Mouse (Mus musculus) forebrain, embryonic 16.5 days (tissue): Measurements from ENCODE around the gene Emc9. TPM values are rescaled to one million over a fixed set of nuclear protein-coding genes. Genes with fewer than 3 reads are reported as not detected.

Source experiments
- ATAC-seq: fragments of 200-750 bp; cut with Nextera tagmentation; 2 replicates; pipeline ENCODE4 v1.8.0; 2017; ENCODE audit warnings: mild to moderate bottlenecking, moderate library complexity
- H3K27ac ChIP-seq: fragments of 300-500 bp; sonication (generic); 2 replicates; pipeline ENCODE4 v1.5.1; 2014; ENCODE audit warnings: low read length, control low read depth
- H3K27me3 ChIP-seq: fragments of 300-500 bp; sonication (generic); replicated peaks from 2 replicates; pipeline ENCODE4 v1.6.1; 2014; ENCODE audit warnings: low read length; ENCODE audit not compliant: control insufficient read depth, insufficient read depth
- H3K36me3 ChIP-seq: fragments of 300-500 bp; sonication (generic); 2 replicates; pipeline ENCODE4 v1.6.1; 2014; ENCODE audit not compliant: control insufficient read depth, insufficient read depth
- H3K4me1 ChIP-seq: fragments of 300-500 bp; sonication (generic); replicated peaks from 2 replicates; pipeline ENCODE4 v1.6.1; 2014; ENCODE audit warnings: low read length; ENCODE audit not compliant: control insufficient read depth, insufficient read depth
- H3K4me2 ChIP-seq: fragments of 300-500 bp; sonication (generic); 2 replicates; pipeline ENCODE4 v1.6.1; 2014; ENCODE audit warnings: mild to moderate bottlenecking, low read length, control low read depth
- H3K4me3 ChIP-seq: fragments of 300-500 bp; sonication (generic); replicated peaks from 2 replicates; pipeline ENCODE4 v1.5.1; 2014; ENCODE audit warnings: mild to moderate bottlenecking, low read length, control low read depth
- H3K9ac ChIP-seq: fragments of 300-500 bp; sonication (generic); replicated peaks from 2 replicates; pipeline ENCODE4 v1.6.1; 2014; ENCODE audit warnings: low read depth, low read length, control low read depth
- H3K9me3 ChIP-seq: fragments of 300-500 bp; sonication (generic); 2 replicates; pipeline ENCODE4 v1.6.1; 2016; ENCODE audit warnings: low read length; ENCODE audit not compliant: control insufficient read depth
- WGBS: fragments of 180-500 bp; shearing (Covaris S2); extraction: QIAGEN DNeasy Blood & Tissue Kit; methylation state at CpG from one replicate; pipeline ENCODE4 v1.1.7; 2014; 5-methylcytosine and 5-hydroxymethylcytosine counted together
- polyA plus RNA-seq: library from polyadenylated mRNA; unstranded; fragments of >200 nt; fragmentation: Nextera tagmentation; extraction: Ambion mirVana; gene quantifications from 2 replicates; pipeline ENCODE4 v1.2.1, GENCODE M21; 2015

The Emc9 gene
- 12.9 and 23.4 TPM in 2 replicates for polyA plus RNA-seq

DNA sequence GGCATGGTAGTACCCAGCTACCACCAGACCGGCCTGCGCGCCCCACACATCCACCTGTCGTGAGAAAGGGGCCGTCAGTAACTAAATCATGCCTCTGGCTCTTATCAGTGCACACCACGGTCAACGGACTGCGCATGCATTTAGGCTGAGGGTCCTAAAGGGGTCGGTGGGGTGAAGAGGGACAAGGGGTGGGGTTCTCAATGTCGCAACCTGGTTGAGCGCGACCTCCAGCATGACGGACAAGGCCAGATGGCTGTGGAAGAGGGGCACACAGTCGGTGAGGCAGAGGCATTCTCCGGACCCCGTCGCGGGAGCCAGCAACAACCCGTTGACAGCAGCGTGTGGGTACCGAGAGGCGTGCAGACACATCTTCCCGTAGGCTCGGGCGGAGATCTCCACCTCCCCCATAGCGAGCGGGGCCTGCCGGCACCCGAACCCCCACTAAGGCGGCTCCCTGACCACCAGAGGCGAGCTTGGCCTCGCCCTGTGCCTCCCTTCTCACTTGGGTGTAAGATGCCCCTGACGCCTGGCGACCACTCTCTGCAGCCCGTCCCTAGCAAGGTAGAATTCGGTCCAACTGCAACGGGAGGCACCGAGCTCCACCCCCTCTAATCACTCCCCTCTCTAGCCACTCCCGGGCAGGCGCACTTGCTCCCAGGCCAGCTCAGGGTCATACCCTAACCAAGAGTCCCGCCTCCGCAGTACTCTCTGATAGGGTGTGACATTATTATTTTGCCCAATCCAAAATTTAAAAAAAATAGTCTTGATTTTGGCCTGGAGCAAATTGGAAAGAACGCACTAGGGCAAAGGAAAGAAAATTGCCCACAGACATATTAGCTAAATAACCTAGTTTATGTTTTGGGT is at the start of gene Emc9:
Gene Emc9 (minus strand): TSS at position 601 of the 864 bp plus-strand sequence.
- Histone ChIP-seq H3K4me1 (peaks cover 11% of the 10 kb centered on the region), H3K27me3 (no peaks in the 10 kb centered on the region), H3K27ac (no peak within 1 kb of the TSS), H3K36me3 (peaks cover 2% of the 10 kb centered on the region; the same call in 1 of the 2 replicates), H3K9ac (peak within 1 kb of the TSS; percentile 61), H3K9me3 (no peaks in the 10 kb centered on the region), H3K4me2 (peak within 1 kb of the TSS; percentile 56), H3K4me3 (peak within 1 kb of the TSS; percentile 52)
- peak; percentile 77 for ATAC-seq
- 3% methylated on average over 43 of the region's 43 CpGs for WGBS

DNA sequence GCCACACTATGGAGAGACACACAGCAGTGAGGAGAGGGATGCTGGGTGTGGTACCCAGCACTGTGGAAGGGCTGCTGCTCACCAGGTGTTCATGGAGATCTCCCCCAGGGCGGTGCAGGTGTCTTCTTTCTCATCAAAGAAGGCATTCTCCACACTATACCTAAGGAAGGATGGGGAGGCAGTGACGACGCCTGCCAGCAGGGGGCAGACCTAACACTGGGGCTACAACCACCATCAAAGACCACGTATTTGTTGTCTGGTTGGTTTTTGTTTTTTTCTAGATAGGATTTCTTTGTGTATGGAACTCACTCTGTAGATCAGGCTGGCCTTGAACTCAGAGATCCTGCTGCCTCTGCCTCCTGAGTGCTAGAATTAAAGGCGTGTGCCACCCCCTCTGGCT is 44.2 kb upstream of the Emc9 start:
- 46% methylated on average over 5 of the region's 5 CpGs for WGBS

DNA sequence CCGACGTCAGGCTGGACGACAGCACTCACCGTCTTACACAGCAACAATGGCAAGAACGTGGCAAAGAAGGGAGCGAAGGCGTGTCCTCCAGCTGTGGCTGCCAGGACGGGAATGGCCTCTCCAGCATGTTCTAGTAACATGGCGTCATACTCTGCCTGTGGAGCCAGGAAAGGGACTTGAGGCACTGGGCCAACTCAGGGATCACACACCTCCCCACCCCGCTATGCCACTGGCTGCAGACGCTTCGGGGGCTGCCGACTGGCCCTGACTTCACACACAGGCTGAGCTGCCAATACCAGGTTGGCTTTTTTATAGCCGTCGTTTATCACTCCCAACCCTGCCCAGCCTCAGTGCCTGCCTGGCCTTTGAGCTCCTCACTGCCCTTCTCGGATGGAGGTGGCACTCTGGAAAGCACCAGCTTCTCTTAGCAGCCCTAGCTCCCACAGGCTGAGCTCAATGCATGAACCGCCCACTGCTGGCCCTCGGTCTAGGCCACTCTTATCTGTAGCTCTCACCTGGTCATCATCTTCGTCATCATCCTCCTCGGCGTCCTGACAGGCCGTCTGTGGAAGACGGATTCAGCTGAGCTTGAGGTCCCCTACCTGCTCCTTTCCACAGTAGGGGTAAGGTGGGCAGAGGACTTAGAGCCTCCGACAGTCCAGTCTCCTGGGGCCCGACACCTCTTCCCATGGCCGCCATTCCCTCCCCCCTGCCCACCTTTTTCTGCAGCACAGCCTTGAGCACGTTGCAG is 43.1 kb upstream of the Emc9 start:
- Histone ChIP-seq H3K4me3 (no peak overlapping the region), H3K9ac (no peak overlapping the region), H3K27me3 (no peaks in the 10 kb centered on the region), H3K27ac (no peak overlapping the region), H3K4me2 (no peak overlapping the region), H3K9me3 (no peaks in the 10 kb centered on the region), H3K4me1 (no peaks in the 10 kb centered on the region), H3K36me3 (peaks cover 46% of the 10 kb centered on the region)
- 93% methylated on average over 27 of the region's 27 CpGs for WGBS
- ATAC-seq = no peak

More for the DNA sequence above, 44.2 kb upstream of the Emc9 start:
- Histone ChIP-seq H3K4me2 (no peak overlapping the region), H3K9ac (no peak overlapping the region), H3K4me3 (no peak overlapping the region), H3K27me3 (no peaks in the 10 kb centered on the region), H3K9me3 (no peaks in the 10 kb centered on the region), H3K36me3 (peaks cover 48% of the 10 kb centered on the region), H3K27ac (no peak overlapping the region), H3K4me1 (peaks cover 5% of the 10 kb centered on the region)
- ATAC-seq = no peak

DNA sequence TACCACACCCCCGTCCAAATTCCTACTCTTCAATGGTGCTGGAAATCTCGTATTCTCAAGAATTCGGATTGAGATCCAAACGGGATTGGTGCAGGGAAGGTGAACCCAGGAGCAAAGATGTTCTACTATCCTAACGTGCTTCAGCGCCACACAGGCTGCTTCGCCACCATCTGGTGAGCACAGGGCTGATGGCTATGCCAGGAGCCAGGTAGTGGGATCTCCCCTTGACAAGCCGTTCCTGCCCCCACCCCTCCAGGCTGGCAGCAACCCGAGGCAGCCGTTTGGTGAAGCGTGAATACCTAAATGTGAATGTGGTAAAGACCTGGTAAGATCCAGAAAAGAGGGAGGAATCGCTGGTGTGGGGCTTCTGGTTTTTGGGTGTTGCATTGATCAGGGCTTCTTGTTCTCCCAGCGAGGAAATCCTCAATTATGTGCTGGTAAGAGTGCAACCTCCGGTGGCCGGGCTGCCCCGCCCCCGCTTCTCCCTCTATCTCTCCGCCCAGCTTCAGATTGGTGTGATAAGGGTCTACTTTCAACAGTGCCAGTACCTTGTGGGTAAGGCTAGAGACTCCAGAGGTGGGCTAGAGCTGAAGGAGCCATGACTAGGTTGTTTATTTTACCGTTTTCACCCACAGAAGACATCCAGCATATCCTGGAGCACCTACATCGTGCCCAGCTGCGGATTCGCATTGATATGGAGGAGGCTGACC is 33.5 kb upstream of the Emc9 start:
- 55% methylated on average over 22 of the region's 22 CpGs for WGBS
- Histone ChIP-seq H3K4me1 (no peaks in the 10 kb centered on the region), H3K27ac (no peak overlapping the region; the same call in 1 of the 2 replicates), H3K27me3 (no peaks in the 10 kb centered on the region), H3K4me2 (peak overlapping the region; percentile 27), H3K4me3 (peak overlapping the region; percentile 32), H3K36me3 (no peaks in the 10 kb centered on the region), H3K9ac (no peak overlapping the region; the same call in 1 of the 2 replicates), H3K9me3 (no peaks in the 10 kb centered on the region)
- no peak for ATAC-seq

DNA sequence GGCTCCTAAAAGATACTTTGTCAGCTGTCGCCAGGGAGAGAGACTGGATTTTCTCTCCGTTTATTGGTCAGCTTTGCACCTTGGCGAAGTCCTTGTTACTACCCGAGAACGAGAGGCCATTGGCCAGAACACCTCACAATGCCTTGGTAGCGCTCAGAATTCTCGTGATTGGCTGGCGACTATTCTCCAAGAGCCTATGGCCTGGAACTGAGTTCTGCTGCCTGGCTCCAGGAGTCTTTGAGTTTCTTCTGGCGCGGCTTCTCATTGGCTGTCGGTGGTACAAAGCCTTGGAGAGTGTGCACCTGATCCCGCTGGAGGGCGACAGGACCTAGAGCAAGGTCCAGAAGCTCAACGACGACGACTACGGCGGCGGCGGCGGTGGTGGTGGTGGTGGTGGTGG is 32.7 kb upstream of the Emc9 start, which contains the start of gene Rec8:
Gene Rec8 (plus strand): TSS at position 216 of the 400 bp plus-strand sequence.
- peak within 1 kb of the TSS; percentile 27 for H3K4me2 ChIP-seq
- no peaks in the 10 kb centered on the region for H3K36me3 ChIP-seq
- peak; percentile 76 for ATAC-seq
- WGBS = 22% methylated on average over 21 of the region's 21 CpGs
- H3K4me1 ChIP-seq = no peaks in the 10 kb centered on the region
- no peak within 1 kb of the TSS; the same call in 1 of the 2 replicates for H3K9ac ChIP-seq
- peak within 1 kb of the TSS; percentile 32 for H3K4me3 ChIP-seq
- no peaks in the 10 kb centered on the region for H3K27me3 ChIP-seq
- H3K27ac ChIP-seq = no peak within 1 kb of the TSS; the same call in 1 of the 2 replicates
- no peaks in the 10 kb centered on the region for H3K9me3 ChIP-seq

DNA sequence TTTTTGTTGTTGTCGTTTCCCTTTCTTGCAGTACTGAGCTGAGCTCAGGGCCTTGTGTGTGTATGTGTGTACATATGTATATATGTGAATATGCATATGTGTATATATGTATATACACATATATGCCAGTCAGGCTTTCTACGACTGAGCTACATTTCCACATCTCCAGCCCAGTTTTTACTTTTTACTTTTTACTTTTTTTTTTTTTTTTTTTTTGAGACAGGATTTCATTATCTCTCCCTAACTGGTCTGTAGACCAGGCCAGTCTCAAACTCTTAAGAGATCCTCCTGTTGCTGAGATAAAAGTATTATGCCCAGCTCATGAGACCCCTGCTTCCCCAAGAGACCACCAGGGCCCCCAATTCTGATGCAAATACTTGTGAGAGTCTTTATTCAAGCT is 31.7 kb upstream of the Emc9 start:
- Histone ChIP-seq H3K27ac (no peak overlapping the region), H3K4me1 (no peaks in the 10 kb centered on the region), H3K4me3 (no peak overlapping the region), H3K4me2 (no peak overlapping the region), H3K9ac (no peak overlapping the region), H3K27me3 (no peaks in the 10 kb centered on the region), H3K36me3 (no peaks in the 10 kb centered on the region), H3K9me3 (no peaks in the 10 kb centered on the region)
- no peak for ATAC-seq
- WGBS = 86% methylated on average over 2 of the region's 2 CpGs

DNA sequence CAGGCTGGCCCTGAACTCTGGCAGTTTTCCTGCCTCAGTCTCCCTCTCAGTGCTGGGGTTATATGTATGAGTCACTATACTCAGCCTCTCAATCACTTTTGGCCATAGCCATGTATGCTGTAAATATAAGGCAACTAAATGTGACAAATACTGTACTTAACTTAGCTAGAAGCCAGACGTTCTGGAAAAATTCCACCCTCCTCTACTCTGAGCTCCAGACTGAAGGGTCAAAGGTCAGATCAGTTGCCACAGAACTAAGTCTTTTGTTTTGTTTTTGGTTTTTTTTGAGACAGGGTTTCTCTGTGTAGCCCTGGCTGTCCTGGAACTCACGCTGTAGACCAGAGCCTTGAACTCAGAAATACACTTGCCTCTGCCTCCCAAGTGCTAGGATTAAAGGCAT is 30.8 kb upstream of the Emc9 start:
- Histone ChIP-seq H3K27me3 (no peaks in the 10 kb centered on the region), H3K4me1 (no peaks in the 10 kb centered on the region), H3K36me3 (no peaks in the 10 kb centered on the region), H3K9me3 (no peaks in the 10 kb centered on the region), H3K4me3 (no peak overlapping the region), H3K27ac (no peak overlapping the region), H3K9ac (no peak overlapping the region), H3K4me2 (no peak overlapping the region)
- 57% methylated on average over 2 of the region's 2 CpGs for WGBS
- no peak for ATAC-seq

DNA sequence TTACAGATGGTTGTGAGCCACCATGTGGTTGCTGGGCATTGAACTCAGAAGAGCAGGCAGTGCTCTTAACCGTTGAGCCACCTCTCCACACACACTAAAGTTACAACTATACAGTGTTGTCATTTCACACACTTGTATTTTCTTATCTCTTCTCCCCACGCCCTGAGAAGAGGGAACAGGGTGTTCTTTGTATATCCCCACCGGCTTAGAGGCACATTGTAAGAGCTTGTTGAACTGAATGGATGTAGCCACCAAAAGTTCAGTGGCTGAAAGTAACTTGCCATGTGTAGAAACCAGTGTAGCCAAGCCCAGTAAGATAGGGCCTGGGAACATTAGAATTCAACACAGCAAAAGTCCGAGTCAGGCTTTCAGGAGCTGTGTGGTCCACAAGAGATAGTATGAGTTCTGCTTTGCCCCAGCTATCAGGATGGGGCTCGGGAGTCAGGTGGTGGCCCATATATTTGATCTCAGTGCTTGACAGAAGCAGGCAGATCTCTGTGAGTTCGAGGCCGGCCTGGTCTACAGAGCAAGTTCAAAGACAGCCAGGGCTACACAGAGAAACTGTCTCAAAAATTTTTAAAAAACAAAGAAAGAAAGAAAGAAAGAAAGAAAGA is 29.6 kb upstream of the Emc9 start:
- Histone ChIP-seq H3K4me3 (no peak overlapping the region), H3K4me1 (no peaks in the 10 kb centered on the region), H3K4me2 (no peak overlapping the region), H3K27ac (no peak overlapping the region), H3K36me3 (peaks cover 1% of the 10 kb centered on the region; the same call in 1 of the 2 replicates), H3K27me3 (no peaks in the 10 kb centered on the region), H3K9me3 (no peaks in the 10 kb centered on the region), H3K9ac (no peak overlapping the region)
- ATAC-seq = no peak
- 84% methylated on average over 7 of the region's 7 CpGs for WGBS
